Mouse (Mus musculus) forebrain, embryonic 10.5 days (tissue): ENCODE measurements around the gene Phf7. TPM values are rescaled to one million over a fixed set of nuclear protein-coding genes. Genes with fewer than 3 reads are reported as not detected.

ENCODE experiments used
- DNase-seq: peaks from one replicate; pipeline ENCODE4 v3.0.0-alpha.2; 2017; ENCODE audit warnings: low spot score; ENCODE audit errors: extremely low spot score
- H3K27ac ChIP-seq: fragments of 300-500 bp; sonication (generic); 2 replicates; pipeline ENCODE4 v1.5.1; 2016; ENCODE audit warnings: mild to moderate bottlenecking
- H3K27me3 ChIP-seq: fragments of 300-500 bp; sonication (generic); 2 replicates; pipeline ENCODE4 v1.6.1; 2016; ENCODE audit warnings: mild to moderate bottlenecking; ENCODE audit not compliant: poor library complexity, severe bottlenecking
- H3K36me3 ChIP-seq: fragments of 300-500 bp; sonication (generic); replicated peaks from 2 replicates; pipeline ENCODE4 v1.6.1; 2016; ENCODE audit warnings: mild to moderate bottlenecking, moderate library complexity
- H3K4me1 ChIP-seq: fragments of 300-500 bp; sonication (generic); 2 replicates; pipeline ENCODE4 v1.6.1; 2016
- H3K4me3 ChIP-seq: fragments of 300-500 bp; sonication (generic); 2 replicates; pipeline ENCODE4 v1.5.1; 2016; ENCODE audit warnings: mild to moderate bottlenecking, moderate library complexity
- H3K9me3 ChIP-seq: fragments of 300-500 bp; sonication (generic); 2 replicates; pipeline ENCODE4 v1.6.1; 2016; ENCODE audit warnings: mild to moderate bottlenecking, moderate library complexity
- WGBS: fragments of 180-500 bp; shearing (Covaris S2); methylation state at CpG from one replicate; pipeline ENCODE4 v1.1.7; 2016; 5-methylcytosine and 5-hydroxymethylcytosine counted together
- polyA plus RNA-seq: library from polyadenylated mRNA; unstranded; fragments of >200 nt; fragmentation: Nextera tagmentation; extraction: Ambion mirVana; gene quantifications from 2 replicates; pipeline ENCODE4 v1.2.1, GENCODE M21; 2016

The Phf7 gene
- polyA plus RNA-seq, 1 experiment from 2014 or later, result 16.4 TPM

DNA sequence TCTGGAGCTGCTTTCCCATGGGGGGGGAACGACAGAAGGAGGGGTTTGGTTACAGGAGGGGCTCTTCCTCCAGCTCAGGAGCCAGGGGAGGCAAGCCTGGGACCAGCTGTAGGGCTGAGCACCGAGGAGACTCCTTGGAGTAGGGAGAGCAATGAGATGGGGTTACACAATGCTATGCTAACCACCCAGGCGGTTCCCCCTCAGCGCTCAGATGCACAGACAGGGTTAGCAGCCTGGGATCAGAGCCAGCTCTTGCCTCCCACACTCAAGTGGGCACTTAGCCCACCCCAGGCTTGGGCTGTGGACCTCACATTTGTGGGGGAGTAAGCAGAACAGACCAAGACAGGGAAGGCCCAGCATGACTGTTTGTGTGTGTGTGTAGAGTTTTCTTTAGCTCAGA is 24.1 kb downstream of the Phf7 start:
- 81% methylated on average over 4 of the region's 4 CpGs for WGBS
- Histone ChIP-seq H3K4me3 (no peak overlapping the region), H3K27ac (0 out of 2 replicates have a peak overlapping the region, but pooled peaks have one; percentile 21), H3K9me3 (no peaks in the 10 kb centered on the region), H3K36me3 (no peaks in the 10 kb centered on the region), H3K27me3 (no peaks in the 10 kb centered on the region), H3K4me1 (peaks cover 14% of the 10 kb centered on the region)
- DNase-seq, result no peak

DNA sequence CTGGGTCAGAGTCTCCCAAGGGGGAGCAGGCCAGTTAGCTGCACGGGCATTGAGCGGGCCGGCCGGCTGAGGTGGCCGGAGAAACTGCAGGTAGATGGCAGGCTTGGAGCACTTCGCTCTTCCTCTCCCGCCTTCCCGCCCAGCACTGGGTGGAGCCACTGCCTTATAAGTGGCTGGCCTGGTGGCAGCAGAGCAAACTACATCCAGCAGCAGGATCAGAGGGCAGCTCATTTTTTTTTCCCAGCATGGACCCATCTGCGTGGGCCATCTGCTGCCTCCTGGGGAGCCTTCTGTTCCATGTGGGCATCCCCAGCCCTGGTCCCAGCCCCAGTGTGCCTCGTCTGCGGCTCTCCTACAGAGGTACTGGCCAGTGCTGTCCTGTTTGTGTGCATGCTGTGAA is 33.5 kb downstream of the Phf7 start, which contains the start of gene Sema3g:
TSS of gene Sema3g (plus strand) at position 195 of the 400 bp plus-strand sequence.
- H3K27ac ChIP-seq, result peak within 1 kb of the TSS; percentile 74

DNA sequence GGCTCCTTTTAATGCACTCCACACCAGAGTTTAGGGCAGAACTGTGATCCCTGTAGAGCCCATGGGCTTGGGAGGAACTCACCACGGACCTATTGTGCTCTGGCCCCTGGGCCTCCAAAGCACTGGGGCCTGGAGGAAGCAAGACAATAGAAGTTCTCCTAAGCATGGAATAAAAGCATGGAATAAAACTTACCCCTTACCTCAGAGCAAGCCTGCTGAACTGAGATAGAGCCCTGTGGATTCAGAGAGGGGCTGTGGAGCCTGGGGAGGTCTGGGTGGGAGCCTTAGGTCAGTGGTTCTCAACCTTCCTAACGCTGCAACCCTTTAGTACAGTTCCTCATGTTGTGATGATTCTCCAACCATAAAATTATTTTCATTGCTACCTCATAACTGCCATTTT is 34.3 kb downstream of the Phf7 start, which contains the start of gene Nisch:
TSS of gene Nisch (minus strand) at position 101 of the 400 bp plus-strand sequence.
- H3K27me3 ChIP-seq, result peaks cover 21% of the 10 kb centered on the region
- H3K4me1 ChIP-seq, result peaks cover 47% of the 10 kb centered on the region
- peak within 1 kb of the TSS; percentile 0; the same call in 1 of the 2 replicates for H3K4me3 ChIP-seq
- H3K9me3 ChIP-seq, result no peaks in the 10 kb centered on the region
- no peaks in the 10 kb centered on the region for H3K36me3 ChIP-seq
- peak within 1 kb of the TSS; percentile 74 for H3K27ac ChIP-seq
- no peak for DNase-seq
- WGBS, result 63% methylated on average over 2 of the region's 2 CpGs

More for the DNA sequence above, 33.5 kb downstream of the Phf7 start, which contains the start of gene Sema3g:
- peaks cover 47% of the 10 kb centered on the region for H3K4me1 ChIP-seq
- H3K9me3 ChIP-seq, result no peaks in the 10 kb centered on the region
- peak within 1 kb of the TSS; percentile 0; the same call in 1 of the 2 replicates for H3K4me3 ChIP-seq
- peaks cover 21% of the 10 kb centered on the region for H3K27me3 ChIP-seq
- no peaks in the 10 kb centered on the region for H3K36me3 ChIP-seq
- DNase-seq, result peak; percentile 63
- 15% methylated on average over 11 of the region's 11 CpGs for WGBS

DNA sequence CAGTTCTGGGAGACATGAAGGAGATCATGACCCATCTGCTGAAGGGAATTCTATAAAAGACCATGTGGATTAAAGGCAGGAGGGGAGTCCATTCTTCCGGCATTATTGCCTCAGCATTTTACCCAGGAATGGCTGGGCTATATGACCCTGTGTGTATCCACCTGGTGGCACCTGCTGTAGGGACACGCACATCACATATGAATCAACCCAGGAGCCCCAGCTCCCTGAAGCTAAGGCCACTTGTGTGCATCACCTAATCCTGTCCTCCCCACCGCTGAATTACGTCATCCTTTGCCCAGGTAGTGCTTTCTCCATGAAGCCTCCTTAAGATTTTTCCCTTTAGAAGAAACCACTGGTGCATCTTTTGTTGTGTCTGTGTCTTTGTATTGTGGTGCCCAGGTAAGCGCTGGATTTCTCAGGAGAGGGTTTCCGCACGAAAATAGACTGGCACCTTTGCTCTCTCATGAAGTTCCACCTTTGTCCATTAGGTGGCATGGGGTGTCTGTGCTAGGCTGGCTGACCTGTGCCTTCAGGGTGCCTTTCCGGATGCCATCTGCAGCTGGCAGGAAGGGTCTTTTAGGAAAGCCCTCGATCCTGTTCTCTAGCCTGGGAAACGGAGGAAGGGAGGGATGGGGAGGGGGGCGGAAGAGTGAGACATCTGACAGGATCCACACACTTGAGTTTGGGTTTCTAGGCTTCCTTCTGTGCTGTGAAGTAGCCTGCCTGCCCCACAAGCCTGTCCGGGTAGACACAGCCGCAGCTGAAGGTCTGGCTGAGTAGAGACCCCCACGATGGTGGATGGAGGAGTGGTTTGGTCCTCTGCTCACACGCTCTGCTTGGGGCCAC is 35.7 kb downstream of the Phf7 start:
- H3K27me3 ChIP-seq, result peaks cover 21% of the 10 kb centered on the region
- H3K27ac ChIP-seq, result peak overlapping the region; percentile 74
- no peak overlapping the region for H3K4me3 ChIP-seq
- peak; percentile 67 for DNase-seq
- H3K9me3 ChIP-seq, result no peaks in the 10 kb centered on the region
- H3K36me3 ChIP-seq, result no peaks in the 10 kb centered on the region
- 32% methylated on average over 15 of the region's 15 CpGs for WGBS
- H3K4me1 ChIP-seq, result peaks cover 34% of the 10 kb centered on the region

DNA sequence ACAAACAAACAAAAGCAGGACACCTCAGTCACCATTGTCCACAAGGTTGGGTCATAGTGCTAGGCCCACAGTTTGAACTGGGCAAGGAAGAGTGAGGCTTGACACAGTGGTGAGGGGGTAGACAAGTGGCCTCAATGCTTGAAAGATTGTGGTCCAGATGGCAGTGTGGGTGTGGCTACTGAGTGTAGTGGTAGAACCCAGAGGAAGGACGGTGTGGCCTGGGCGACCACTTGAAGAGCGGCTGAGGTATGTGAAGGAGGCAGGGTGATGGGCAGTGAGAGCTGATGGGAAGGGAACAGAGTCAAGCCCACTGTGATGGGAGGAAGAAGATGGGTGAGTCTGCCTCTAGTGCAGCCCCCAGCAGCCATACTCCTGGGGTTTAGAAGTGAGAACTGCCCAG is 36.4 kb downstream of the Phf7 start:
- 86% methylated on average over 3 of the region's 3 CpGs for WGBS
- Histone ChIP-seq H3K36me3 (no peaks in the 10 kb centered on the region), H3K4me3 (no peak overlapping the region), H3K9me3 (no peaks in the 10 kb centered on the region), H3K27me3 (peaks cover 21% of the 10 kb centered on the region), H3K27ac (no peak overlapping the region), H3K4me1 (peaks cover 33% of the 10 kb centered on the region)
- DNase-seq, result no peak

DNA sequence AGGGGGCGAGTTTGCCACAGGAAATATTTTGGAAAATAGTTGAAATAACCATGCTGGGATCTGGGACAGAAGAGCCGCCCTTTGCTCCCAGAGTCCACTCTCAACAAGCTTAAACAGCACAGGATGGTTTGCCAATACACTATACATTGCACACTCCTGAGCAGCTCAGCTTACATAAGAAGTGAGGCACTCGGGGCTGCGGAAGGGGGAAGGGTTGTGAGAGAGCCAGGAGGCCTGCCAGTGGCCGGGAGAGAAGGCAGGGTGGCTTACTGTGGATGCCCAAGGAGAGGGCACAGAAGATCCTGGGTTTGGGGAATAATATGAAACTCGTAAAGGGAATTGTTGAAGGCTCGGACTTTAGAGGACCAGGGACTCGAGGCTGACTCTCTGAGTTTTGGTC is 37.2 kb downstream of the Phf7 start:
- H3K9me3 ChIP-seq, result no peaks in the 10 kb centered on the region
- no peak for DNase-seq
- 76% methylated on average over 8 of the region's 8 CpGs for WGBS
- peaks cover 33% of the 10 kb centered on the region for H3K4me1 ChIP-seq
- no peak overlapping the region for H3K27ac ChIP-seq
- H3K27me3 ChIP-seq, result peaks cover 21% of the 10 kb centered on the region
- H3K4me3 ChIP-seq, result no peak overlapping the region
- H3K36me3 ChIP-seq, result no peaks in the 10 kb centered on the region

DNA sequence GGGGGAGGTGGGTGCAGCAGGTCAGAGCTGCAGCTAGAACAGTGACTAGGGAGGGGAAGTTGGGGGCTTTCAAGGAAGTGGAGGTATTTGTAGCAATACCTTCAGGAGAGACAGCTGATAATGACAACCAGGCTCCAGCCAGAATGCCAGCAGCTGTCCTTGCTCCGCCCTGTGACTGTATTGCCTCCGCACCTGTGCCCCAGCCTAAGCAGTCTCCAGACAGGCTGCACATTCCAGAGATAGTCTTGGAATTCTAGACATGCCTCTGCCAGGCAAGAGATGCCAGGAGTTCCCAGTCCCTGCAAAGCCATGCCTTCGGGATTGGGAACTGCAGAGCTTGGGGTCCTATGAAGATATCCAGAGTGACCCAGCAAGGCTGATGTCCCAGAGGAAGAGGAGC is 38.6 kb downstream of the Phf7 start:
- Histone ChIP-seq H3K4me3 (no peak overlapping the region), H3K27me3 (peaks cover 21% of the 10 kb centered on the region), H3K36me3 (no peaks in the 10 kb centered on the region), H3K9me3 (no peaks in the 10 kb centered on the region), H3K4me1 (peaks cover 27% of the 10 kb centered on the region), H3K27ac (no peak overlapping the region)
- 83% methylated on average over 3 of the region's 3 CpGs for WGBS
- no peak for DNase-seq

DNA sequence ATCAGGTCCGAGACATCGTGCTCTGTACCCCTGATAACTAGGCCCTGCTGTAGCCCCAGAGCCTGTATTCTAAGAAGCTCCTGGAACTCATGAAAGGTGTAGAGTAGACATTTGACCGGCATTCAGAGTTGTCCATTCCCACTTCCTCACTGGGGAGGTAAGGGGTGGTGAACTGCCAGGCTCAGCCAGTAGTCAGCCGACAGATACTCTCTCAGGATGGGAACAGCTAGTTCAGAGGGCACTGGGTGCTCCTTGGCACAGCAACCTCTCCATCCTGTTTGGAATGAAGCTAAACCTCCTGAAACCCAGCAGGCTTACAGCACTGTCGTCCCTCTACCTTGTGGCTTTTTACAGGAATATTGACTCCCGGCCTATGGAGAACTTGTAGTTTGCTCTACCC is 39.3 kb downstream of the Phf7 start:
- no peaks in the 10 kb centered on the region for H3K9me3 ChIP-seq
- H3K27ac ChIP-seq, result no peak overlapping the region
- H3K36me3 ChIP-seq, result no peaks in the 10 kb centered on the region
- H3K27me3 ChIP-seq, result peaks cover 20% of the 10 kb centered on the region
- WGBS, result 88% methylated on average over 6 of the region's 6 CpGs
- H3K4me3 ChIP-seq, result no peak overlapping the region
- no peak for DNase-seq
- H3K4me1 ChIP-seq, result peaks cover 26% of the 10 kb centered on the region

DNA sequence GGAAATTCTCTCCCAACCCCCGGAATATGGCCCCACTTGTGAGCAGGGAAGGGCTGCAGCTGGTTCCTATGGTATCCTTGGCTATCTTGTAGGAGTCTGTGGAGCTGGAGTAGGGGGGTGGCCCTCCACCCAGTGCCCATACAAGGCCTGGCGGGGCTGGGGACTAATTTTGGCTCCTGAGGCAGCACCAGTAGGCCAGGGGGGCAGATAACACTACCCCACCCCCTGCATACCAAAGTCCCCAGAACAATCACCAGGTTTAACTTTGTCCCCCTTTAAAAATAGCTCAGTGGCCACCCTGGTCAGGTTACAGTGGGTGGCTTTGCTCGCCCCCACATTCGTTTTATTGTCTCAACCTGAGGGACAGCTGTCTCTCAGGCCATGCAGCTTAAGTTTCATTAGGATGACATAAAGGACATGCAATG is 42.0 kb downstream of the Phf7 start:
- peaks cover 25% of the 10 kb centered on the region for H3K4me1 ChIP-seq

DNA sequence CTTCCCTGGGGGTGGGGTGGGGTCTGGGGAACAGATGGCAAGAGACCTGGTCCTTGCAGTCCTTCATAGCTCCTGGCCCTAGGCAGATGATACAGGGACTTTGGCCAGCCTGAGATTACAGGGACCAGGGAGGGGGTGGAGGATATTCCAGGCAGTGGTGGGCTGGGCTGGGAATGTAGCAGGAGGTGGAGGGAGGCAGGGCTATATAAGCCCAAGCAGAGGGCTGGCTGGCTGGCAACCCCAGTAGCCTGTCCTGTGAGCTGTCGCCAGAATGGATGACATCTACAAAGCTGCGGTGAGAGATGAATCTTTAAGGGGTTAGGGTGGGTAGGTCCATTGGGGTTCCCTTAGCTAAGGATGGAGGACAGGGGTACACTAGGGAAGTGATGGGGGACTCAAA is 43.0 kb downstream of the Phf7 start, which contains the start of gene Tnnc1:
TSS of gene Tnnc1 (plus strand) at position 229 of the 400 bp plus-strand sequence.
- H3K9me3 ChIP-seq, result no peaks in the 10 kb centered on the region
- H3K4me1 ChIP-seq, result peaks cover 28% of the 10 kb centered on the region
- DNase-seq, result no peak
- H3K4me3 ChIP-seq, result peak within 1 kb of the TSS; percentile 85
- peaks cover 18% of the 10 kb centered on the region for H3K36me3 ChIP-seq
- WGBS, result 95% methylated on average over 2 of the region's 2 CpGs
- no peaks in the 10 kb centered on the region; the same call in none of the 2 replicates for H3K27me3 ChIP-seq
- H3K27ac ChIP-seq, result peak within 1 kb of the TSS; percentile 97

More for the DNA sequence above, 42.0 kb downstream of the Phf7 start:
- no peak for DNase-seq
- H3K27me3 ChIP-seq, result peaks cover under 1% of the 10 kb centered on the region
- H3K4me3 ChIP-seq, result no peak overlapping the region
- H3K27ac ChIP-seq, result no peak overlapping the region
- H3K9me3 ChIP-seq, result no peaks in the 10 kb centered on the region
- H3K36me3 ChIP-seq, result peaks cover 7% of the 10 kb centered on the region
- 72% methylated on average over 4 of the region's 4 CpGs for WGBS

DNA sequence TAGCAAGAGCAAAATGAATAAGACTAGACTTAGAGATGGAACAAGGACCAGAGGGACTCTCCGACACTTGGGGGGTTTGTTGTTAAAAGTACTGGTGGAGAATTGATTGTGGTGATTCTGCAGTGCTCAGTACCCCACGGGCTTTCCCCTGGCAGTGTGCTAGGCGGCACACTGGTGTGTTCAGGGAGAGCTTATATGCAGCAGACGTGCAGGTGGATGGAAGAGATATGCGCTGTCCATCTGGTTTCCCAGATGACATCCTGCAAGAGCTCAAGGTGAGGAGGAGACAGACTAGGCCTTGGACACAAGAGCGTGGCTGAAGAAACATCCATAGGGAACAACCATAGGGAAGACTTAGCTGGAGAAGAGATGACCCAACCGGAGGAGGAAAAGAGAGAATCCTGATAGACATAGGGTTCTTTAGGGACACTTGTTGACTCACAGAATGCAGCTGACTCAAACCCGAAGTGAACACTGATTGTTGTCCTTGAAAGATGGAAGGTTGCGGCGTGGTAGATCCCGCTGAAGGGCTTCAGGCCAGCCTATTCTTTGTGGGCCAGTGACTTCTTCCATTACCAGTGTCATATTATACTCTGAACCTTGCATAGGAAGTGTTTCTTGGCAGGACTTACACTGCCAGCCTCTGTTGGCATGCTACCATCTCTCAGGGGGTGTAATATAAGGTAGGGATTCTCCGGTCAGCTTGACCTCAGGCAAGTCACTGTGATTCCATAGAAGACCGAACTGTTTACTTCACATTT is 43.9 kb downstream of the Phf7 start:
- H3K27me3 ChIP-seq, result no peaks in the 10 kb centered on the region; the same call in none of the 2 replicates
- peak overlapping the region; percentile 85 for H3K4me3 ChIP-seq
- H3K36me3 ChIP-seq, result peaks cover 26% of the 10 kb centered on the region
- no peaks in the 10 kb centered on the region for H3K9me3 ChIP-seq
- 82% methylated on average over 13 of the region's 13 CpGs for WGBS
- no peak for DNase-seq
- H3K4me1 ChIP-seq, result peaks cover 28% of the 10 kb centered on the region
- H3K27ac ChIP-seq, result peak overlapping the region; percentile 97

DNA sequence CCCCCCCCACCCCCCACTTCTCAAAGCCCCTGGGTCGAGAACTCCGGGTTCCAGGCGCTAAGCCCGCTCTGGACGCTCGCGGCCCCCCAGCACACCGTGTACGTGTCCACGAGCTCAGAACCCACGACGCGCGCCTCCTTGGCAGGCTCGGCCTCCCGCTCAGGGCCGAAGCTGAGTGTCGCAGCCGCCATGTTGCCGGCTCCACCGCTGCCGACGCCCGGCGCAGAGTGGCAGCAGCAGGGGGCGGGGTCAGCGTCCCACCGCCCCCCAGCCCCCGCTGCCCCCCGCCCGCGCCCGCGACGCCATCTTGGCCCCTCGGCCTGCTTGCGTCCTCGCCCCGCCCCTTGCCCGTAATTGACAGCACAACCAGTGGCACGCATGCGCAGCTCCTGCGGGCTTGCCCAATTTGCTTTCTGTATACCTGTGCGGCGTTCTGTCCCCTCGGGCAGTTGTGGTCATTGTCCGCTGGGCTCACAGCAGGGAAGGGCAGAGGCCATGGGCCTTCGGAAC is 44.6 kb downstream of the Phf7 start:
- Histone ChIP-seq H3K4me1 (peaks cover 28% of the 10 kb centered on the region), H3K27ac (peak overlapping the region; percentile 97), H3K9me3 (no peaks in the 10 kb centered on the region), H3K27me3 (no peaks in the 10 kb centered on the region; the same call in none of the 2 replicates), H3K4me3 (peak overlapping the region; percentile 85), H3K36me3 (peaks cover 33% of the 10 kb centered on the region)
- under 1% methylated on average over 48 of the region's 48 CpGs for WGBS
- peak; percentile 93 for DNase-seq
